Mouse (Mus musculus) urinary bladder, postnatal 14 days (tissue): ENCODE results near the gene Anapc15-ps.
"Not testable (repeated sequence)": the region's sequence is repeated elsewhere in the genome, so short reads cannot be mapped to it uniquely, and the experiment has no call there.

ENCODE experiments used
- DNase-seq: peaks from one replicate; pipeline ENCODE4 v3.0.0; 2021; ENCODE audit warnings: low spot score

Gene Anapc15-ps

GRCm38 (mm10) chr10:95630166-95630565 is 43.1 kb downstream of the Anapc15-ps start:
- DNase-seq: not testable (repeated sequence)

- no peak for DNase-seq
Measured at GRCm38 (mm10) chr10:95628338-95628737, 44.9 kb downstream of the Anapc15-ps start.

GRCm38 (mm10) chr10:95627381-95627780 is 45.9 kb downstream of the Anapc15-ps start:
- no peak for DNase-seq

GRCm38 (mm10) chr10:95625300-95625699 is 48.0 kb downstream of the Anapc15-ps start:
- DNase-seq: no peak

- no peak for DNase-seq
Measured at GRCm38 (mm10) chr10:95624007-95624406, 49.2 kb downstream of the Anapc15-ps start.

GRCm38 (mm10) chr10:95623518-95623905 is 49.7 kb downstream of the Anapc15-ps start:
- DNase-seq: no peak
